Mouse (Mus musculus): ENCODE results near the gene Lonp2.

DNA sequence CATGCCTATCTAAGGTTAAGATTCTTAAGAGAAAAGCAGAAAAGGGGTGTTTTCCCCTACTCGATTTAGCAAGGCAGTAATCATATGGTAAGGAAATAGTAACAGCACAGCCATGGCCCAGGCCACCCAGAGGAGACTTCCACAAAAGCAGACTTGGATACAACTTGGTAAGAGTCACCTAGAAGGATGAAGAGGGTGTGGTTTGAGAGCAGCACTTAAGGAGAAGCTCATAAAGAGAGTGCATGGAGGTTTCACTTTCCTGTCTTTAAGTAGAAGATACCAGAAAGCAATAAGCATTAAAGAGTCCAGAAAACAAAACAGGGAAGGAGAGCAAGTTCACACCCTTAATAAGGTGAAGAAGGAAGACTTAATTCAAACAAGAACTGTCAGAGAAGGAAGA, 111.1 kb downstream of the Lonp2 start:
- TF ChIP-seq POLR2A (IDR thresholded peaks at IDR 0.05; ENCODE audit: insufficient read length, low read depth) (no peak), USF1 (IDR thresholded peaks at IDR 0.05; ENCODE audit: low read depth) (no peak), CEBPB (IDR thresholded peaks at IDR 0.05; ENCODE audit: insufficient read depth, poor library complexity, severe bottlenecking) (no peak), MYOD1 (IDR thresholded peaks at IDR 0.05; ENCODE audit: control insufficient read depth in 1 of 3, insufficient read length in 2 of 3, low read depth in 2 of 3) (no peak)
